Mouse (Mus musculus): Measurements from ENCODE around the gene D430041D05Rik.

The D430041D05Rik gene

DNA sequence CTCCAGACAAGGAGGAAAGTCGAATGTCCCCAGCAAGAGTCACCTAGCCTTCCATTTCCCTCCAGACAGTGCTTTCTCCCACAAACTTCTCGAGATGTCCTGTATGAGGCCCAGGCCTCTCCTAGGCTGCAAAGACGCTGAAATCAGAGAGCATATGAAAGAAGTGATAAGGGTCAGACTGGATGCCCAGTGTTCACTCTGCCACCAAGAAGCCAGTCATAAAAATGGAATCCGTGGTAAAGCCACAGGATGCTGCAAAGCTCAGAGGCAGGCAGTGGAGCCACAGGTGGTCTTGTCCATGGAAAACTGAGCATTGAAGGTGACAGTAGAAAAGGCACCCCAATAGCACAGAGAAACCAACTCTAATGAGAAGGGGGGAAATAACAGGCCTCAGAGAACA lies 2.9 kb downstream of the D430041D05Rik start:
- DNase-seq: peak; percentile 41 to 45

DNA sequence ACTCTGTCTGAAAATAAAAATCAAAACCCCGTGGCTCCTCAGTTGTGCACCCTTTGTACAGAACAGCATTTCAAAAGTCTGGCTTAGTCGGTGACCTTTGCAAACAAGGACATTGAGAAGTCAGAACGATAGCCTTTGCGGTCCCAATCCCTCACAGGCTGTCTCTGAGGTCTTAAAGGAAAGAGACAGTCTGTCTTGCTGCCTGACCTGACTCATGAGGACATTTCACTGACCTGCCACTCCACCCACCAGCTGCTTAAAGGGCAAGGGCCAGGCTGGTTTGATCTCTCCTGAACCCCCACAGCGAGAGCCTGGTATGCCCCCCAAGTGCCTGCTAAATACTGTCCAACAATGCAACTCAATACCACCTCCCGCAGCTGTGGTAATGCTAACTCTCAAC lies 6.8 kb downstream of the D430041D05Rik start:
- no peak for DNase-seq

DNA sequence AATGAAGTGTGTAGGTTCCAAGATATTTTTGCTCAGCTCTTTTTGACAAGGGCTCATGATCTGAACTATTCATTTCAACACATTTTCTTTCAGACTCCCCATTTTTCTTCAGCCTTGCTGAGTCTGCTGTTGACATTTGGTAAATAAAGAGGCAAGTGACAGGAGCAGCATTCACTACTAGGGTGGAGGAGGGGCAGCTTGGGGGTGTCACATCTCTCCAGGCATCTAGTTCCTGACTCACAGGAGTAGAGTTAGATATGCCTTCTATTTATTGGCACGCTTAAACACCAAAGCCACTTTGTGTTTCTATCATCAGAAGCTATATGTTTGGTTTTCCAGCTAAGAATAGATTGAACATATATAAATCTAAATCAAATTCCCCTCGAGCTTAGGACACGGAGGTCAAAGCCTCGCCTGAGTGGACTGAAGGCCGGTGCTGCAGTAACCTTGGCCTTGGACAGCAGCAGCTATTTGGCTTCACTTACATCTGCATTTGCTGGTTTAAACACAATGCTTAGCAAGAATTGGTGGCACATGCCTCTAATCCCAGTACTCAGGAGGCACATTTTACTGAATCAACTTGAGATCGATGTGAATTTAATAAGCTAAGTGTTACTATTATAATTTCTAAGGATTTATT lies 12.0 kb downstream of the D430041D05Rik start:
- no peak for DNase-seq

DNA sequence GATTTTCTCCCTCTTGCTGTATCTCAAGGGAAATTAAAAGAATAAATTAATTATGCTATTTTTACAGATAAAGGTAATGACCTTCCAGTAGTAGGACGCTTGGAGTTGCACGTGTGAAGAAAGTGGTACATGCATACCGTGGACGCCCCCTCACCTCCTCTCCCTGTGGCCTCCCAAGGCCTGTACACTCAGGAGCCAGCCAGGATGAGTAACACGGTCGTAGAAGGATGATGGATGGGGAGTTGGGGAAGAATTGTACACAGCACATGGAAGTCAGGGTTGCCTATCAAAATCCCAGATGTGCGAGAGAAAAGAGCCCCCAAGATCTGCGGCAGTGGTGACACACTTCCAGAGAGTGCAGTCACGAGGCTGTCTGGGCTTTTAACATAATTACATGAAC lies 14.9 kb downstream of the D430041D05Rik start:
- DNase-seq: no peak

DNA sequence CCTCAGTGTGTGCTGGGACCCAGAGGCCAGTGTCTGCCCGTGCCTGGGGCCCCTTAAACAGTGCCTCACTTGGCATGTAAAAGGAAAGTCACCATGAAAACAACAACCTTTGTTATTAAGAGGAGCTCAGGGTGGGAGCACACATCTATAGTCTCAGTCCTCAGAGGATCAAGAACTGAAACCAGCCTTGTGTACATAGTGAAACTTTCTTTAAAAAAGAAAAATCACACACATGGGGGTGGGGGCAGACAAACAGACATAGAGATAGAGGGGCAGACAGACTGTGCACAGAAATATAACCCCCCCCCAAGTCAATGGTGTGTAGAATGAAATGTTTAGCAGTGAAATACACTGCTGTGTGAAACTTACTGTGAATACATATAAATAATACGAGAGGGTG lies 16.0 kb downstream of the D430041D05Rik start:
- DNase-seq: no peak

DNA sequence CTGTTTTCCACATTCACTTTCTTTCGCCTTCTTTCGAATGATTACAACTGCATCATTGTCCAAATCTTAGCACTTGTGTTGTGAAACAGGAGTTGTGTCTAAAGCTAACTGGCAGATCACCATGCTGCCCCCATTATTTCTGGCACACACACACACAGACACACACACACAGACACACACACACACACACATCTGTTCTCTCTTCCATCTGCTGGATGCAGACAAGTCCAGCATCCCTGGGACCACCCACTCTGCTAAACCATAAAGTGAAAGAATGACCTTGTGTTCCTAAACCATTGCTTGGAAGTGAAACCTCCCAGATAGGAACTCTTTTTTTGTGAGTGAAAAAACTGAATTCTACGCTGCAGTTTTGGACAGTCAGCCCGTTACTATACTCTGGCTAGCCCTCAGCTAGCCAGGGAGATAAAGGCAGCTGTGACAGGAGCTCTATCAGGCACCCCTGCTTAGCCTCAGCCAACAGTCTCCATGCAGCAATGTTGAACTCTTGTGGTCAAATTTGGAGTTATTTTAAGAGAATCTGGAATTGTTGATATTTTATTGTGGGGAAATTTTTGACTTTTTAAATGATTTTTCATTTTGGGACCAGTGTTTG lies 18.0 kb downstream of the D430041D05Rik start:
- peak in 1 of 2 experiments; percentile 47 for DNase-seq

DNA sequence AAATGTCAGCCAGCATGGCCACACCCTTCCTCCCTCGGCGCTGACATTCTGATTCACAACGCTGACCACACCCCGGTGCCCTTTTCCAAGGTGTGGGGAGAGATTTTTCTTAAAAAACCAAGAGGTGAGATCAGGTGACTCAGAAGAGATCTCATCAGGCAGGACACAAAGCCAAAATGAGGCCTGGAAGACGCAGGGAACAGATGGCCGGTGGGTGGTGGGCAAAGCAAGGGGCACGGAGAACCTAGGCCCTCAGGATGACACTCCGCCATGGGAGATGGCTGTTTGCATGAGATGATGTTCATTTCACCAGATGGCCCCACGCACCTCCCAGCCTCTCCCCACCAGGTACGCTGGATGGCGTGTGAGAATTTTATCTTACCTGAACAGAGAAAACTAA lies 21.6 kb downstream of the D430041D05Rik start:
- DNase-seq: peak; percentile 79 to 92

DNA sequence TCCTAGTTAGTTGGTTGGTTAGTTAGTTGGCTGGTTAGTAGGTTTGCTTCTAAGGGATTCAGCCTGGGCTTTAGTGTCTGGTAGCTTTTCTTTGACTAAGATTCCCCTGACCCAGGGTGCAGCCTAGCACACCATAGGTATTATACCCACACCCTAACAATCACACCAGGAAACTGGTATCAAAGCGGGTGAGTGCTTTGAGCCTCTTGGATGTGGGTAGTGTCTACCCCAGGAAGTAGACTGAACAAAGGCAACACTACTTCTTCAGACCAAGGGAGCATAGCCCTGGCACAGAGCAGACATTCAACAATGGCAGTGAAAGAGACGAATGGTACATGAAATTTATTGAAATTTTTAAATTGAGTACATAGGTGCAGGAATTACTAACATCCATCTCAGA lies 24.9 kb downstream of the D430041D05Rik start:
- no peak for DNase-seq

DNA sequence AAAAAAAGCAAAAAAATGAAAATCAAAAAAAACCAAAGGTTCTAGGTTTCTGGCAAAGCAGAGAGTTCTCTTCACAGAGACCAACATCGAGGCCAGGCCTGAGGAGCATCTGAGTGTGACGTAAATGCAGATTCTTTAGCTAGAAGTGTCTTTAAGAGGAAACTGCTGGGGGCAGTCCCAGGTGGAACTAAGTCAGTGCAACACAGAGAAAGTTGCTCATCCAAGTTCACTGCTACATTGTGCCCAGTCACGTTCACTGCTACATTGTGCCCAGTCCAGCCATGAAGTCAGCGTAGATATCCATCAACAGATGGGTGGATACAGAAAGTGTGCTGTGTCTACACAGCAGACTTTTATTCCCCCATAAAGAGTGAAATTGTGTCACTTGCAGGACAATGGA lies 27.2 kb downstream of the D430041D05Rik start:
- no peak for DNase-seq

DNA sequence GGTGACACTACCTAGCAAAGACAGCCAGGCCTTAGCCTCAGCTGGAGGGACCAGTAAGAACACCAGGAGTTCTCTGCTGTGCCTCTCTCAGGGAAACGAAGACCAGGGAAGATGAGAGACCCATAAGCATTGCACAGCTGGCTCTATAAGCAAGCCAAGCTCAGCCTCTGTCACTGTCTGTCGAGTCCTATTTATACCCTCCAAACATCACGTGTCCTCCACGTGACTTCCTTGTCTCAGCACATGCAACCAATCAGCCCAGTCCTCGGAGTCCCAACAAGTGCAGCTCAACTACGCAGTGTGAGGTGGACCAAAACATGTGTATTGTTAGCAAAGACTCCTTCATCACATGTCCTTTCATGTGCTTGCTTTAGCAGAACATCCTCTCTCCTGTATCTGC lies 28.0 kb downstream of the D430041D05Rik start:
- DNase-seq: no peak

DNA sequence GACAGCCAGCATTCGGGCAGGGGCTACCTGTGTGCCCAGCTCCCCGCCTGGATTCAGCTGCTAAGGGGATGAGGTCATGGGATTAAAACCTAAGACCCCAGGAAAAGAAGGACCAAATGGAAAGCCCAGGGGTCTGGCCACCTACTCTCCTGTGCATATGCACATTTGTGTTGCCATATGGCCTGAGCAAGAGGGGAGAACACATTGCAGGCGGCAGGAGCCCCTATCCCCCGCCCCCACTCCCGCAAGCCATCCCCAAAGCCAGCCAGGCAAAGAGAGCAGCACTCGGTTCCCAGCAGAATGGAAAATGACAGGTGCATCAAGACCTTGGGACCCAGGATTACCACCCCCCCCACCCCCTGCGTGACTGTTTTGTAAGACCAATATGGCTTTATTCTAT lies 31.5 kb downstream of the D430041D05Rik start:
- peak; percentile 85 to 94 for DNase-seq

DNA sequence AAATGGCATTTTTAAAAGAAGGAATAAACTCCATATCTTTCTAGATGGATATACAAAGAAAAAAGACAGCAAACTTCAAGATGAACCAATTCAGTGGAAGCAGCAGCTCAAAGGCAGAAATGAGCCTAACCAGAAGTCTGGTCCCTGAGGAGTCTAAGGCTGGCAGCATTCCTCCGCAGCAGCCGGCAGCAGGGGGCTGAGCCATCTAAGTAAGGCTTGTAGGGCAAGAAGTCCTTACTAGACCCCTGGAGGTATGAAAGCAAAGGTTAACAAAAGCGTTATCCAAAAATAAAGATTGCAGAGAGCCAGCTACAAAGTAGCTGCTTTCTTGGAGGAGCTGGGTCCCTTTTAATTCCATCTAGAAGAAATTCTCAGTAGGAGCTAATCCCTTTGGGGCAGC lies 32.0 kb downstream of the D430041D05Rik start:
- peak; percentile 44 to 69 for DNase-seq

DNA sequence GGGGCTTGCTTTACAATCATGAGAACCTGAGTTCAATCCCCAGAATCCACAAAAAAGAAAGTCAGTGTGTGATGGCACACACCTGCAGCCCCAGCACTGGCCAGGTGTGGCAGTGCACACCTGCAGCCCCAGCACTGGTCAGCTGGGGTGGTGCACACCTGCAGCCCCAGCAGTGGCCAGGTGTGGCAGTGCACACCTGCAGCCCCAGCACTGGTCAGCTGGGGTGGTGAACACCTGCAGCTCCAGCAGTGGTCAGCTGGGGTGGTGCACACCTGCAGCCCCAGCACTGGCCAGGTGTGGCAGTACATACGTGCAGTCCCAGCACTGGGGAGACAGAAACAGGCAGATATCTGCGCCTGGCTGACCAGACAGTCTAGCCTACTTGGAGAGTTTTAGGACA lies 32.8 kb downstream of the D430041D05Rik start:
- no peak for DNase-seq

DNA sequence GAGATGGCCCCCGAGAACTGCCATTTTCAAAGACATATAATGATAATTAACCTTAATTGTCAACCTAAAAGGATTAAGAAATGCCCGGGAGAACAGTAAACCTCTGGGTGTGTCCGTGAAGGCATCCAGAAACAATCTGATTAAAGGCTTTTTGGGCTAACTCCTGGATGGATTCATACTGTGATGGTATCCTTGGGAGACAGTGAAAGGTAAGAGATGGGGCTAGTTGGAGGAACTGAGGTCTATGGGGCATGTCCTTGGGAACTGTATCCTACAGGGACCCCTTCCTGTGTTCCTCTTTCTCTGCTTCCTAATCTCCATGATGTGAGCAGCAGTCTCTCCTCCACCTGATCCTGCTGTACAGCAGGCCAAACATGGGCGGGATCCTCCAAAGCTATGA lies 38.7 kb downstream of the D430041D05Rik start:
- DNase-seq: no peak

DNA sequence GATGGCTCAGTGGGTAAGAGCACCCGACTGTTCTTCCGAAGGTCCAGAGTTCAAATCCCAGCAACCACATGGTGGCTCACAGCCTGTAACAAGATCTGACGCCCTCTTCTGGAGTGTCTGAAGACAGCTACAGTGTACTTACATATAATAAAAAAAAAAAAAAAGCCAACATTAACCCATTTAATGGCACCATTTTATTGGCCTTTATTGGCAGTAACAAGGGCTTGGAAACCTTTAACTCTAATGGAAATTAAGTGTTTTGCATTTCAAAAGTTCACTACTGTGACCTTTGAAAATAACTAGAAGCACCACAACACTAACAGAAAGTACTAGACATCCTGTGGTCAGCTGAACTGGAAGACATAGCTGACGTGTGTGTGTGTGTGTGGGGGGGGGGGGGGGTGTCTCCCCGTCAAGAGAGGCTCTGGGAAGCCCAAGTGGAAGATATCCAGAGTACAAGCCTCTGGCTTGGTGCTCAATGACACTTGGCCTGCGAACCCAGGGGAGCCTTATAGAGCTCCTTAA lies 39.1 kb downstream of the D430041D05Rik start:
- no peak for DNase-seq

DNA sequence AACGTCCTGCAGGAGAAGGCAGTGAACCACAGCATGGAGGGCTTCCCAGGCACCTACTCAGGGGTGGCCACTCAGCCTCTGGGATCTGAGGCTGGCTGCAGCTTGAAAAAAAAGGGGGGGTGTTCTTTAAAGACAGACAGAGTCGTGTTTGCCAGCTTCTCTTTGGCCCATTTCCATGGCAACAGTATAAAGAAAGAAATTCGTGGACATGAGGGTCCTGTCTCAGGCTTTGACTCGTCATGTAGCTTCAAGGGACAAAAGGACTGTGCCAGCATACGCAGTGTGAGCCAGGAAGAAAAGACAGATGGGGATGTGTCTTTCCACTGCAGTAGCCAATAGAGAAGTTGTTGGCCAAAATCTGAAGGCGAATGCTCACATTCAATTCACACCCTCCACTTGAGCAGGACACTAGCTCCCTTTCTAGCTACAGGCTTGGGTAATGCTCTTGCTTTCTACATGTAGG lies 42.9 kb downstream of the D430041D05Rik start:
- DNase-seq: peak; percentile 88 to 93

DNA sequence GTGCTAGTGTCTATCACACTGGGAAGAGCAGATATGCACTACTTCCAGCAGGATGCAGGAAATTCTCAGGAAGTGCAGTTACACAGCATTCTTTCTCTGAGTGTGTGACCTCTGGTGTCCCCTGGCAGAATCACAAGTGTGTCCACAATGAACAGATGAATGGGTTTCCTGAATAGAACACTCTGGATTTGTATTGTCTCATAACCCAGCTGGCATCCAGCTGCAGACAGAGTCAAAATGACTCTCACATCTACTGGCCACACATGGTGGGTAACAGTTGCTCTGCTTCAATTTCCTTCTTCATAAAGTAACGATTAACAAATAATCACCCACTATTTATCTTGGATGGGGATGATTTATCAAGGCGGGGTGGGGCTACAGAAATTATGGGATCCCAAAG lies 43.5 kb downstream of the D430041D05Rik start:
- DNase-seq: no peak

DNA sequence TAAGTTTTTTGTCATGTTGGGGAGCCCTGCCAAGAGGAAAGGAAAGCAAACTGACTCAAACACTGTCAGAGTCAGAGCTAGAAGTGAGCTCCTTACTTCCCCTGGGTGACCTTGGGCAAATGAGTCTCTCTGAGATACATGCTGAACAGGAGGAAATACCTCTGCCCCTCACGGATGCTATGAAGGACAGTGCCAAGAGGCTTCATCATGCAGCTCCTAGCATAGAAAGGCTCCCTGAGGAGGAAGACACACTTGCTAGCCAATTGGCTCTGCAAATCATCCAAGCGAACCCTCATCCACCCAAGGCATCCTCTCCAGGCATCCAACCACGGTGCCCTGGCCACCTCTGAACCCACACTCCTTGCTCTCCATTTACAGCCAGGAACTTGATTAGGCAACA lies 51.5 kb downstream of the D430041D05Rik start:
- peak; percentile 45 to 57 for DNase-seq

DNA sequence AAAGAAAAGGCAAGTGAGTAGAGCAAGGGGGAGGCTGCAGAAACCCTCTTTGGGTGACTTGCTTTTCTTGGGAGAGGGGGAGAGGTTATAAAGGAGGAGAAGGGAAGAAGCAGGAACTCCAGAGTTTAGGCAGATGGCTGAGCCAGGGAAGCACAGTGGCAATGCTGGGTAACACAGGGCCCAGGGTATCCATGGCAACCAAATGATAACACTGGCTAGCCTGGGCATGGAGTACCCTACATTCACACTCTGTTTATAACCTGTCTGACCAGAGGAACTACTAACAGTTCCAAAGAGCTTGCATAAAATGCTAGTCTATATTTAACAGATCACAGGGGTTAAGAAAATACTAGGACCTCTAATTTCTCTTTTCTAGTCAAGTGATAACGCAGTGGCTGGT lies 51.9 kb downstream of the D430041D05Rik start:
- peak; percentile 65 for DNase-seq

DNA sequence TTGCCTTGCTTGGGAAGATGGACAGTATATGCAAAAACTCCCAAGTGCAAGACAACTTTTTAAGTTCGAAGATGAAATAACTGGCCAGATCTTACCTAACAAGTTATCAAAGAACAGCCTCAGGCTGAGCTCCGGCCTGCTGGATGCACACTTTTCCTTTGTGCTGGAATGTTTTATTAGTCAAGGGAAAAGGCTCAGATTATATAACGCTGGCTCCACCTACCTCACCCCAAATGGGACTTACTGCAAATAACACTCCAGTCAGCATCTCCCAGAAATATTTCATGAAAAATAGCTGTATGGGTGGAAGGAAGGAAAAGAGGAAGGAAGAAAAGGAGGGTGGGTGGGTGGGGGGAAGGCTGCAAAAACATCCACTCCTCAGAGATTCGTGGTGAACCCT lies 54.3 kb downstream of the D430041D05Rik start:
- peak in 1 of 2 experiments; percentile 3 for DNase-seq

DNA sequence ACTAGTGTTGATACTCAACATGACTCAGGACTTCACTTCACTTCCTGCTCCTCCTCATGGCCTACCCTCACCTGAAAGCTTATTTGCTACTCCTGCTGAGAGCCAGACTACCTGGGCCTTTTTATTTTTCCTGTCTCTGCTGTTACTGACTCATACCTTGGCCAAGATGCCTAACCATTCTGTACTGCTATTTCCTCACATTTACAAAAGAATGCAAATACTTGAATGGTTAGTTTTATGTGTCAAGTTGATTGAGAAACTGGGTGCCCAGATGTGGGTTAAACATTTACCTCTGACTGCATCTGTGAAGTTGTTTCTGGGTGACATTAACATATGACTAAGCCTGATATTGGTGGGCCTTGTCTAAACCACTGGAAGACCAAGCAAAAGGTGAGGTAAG lies 56.7 kb downstream of the D430041D05Rik start:
- DNase-seq: no peak

DNA sequence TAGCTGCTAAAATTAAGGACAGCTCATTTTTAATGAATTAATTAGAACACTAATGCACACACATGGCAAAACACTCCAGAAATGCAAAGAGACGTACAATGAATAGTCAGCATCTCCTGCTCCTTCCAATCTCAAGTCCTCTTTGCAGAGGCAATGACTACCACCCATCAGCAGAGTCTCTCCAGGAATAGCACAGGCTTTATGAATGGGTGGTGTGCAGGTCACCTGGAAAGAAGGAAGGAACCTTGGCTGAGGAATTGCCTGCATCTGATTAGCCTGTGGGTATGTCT lies 58.7 kb downstream of the D430041D05Rik start:
- no peak for DNase-seq

DNA sequence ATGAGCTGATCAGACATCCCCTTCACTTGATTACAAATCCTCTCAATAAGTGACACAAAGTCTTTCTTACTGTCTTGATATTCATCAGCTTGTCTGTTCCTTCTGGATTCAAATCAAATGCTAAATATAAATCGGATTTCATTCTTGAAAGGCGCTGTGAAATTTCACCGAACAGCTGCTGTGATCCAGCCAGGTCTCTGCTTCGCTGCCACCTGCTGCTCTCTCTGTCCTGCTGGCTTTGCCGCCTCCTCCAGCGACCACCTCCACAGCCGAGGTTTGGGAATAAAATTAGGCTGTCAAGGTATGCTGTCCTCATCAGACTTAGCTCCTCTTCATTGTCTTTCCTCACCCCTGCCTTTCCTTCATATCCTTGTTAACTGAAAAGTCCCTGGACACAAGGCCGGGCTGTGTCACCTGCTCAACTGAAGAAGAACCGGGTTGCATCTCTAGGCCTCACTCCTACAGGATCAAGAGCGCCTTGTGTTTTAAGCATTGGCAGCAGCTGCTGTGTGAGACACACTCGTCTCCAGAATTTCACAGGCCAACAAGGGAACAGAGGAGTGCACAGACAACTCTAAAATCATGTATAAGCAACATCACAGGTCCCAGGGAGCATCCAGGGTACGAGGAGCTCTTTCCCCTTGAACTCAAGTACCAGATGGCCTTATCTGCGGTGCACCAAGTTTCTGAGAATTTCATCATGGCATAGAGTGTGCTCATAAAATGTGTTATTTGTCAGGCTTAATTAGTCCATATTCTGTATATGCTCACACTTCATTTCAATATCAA lies 59.2 kb downstream of the D430041D05Rik start:
- peak in 1 of 2 experiments; percentile 43 for DNase-seq

DNA sequence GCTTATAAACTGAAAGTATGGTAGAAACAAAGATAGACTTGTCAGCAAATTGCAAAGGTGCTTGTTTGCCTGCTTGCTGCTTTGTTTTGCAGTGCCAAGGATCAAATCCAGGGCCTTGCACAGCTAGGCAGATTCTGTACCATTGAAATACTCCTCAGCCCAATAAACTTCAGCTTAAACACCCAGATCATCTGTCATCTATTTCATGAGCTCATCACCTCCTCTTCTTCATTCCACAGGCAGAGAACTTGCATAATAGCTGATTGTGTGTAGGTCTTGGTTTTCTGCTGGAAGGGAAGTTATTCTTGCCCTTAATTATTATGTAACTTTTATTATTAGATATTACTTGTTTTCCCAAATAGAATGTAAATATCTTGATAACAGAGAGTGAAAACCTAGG lies 73.2 kb downstream of the D430041D05Rik start:
- DNase-seq: no peak

Data from cerebellum, postnatal 10 days (tissue).